Mouse (Mus musculus): ENCODE results near the gene Trir. TPM values are rescaled to one million over a fixed set of nuclear protein-coding genes. Genes with fewer than 3 reads are reported as not detected.
A peak's percentile ranks its signal among the peaks of the same experiment; 100 is the strongest.

Gene Trir
- polyA plus RNA-seq, 1 experiment from 2014 or later: 93.3 TPM

DNA sequence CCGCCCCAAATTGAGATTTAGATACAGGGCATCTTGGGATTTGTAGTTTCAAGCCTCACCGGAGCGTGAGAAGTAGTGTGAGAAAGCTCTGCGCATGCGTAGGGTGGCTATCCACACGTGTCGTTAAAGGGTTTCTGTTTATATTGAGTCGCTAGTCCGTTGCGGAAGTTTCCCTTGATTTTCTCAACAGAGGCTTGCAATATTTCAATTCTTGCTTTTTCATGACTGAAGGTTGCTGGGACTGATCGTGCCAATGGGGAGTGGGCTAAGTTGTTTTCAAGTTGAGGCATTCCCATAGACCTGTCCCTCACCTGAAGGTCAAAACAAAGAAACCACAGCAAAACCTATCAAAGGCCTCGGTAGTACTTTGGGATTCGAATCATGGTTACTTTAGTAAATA lies 8.1 kb downstream of the Trir start:
- peak overlapping the region; percentile 83 for H3K4me2 ChIP-seq (replicated peaks; ENCODE audit: low read depth, low read length)
- peaks cover 28% of the 10 kb centered on the region for H3K36me3 ChIP-seq (ENCODE audit: insufficient read depth, low read length)
- no peak for ATAC-seq (ENCODE audit: low FRiP score, low TSS enrichment)
- peak overlapping the region; percentile 100; the same call in 1 of the 2 replicates for H3K27ac ChIP-seq (ENCODE audit: low read length)
- no peaks in the 10 kb centered on the region for H3K27me3 ChIP-seq (ENCODE audit: insufficient read depth, low read length)
- 7% methylated on average over 13 of the region's 13 CpGs for WGBS
- no peaks in the 10 kb centered on the region for H3K9me3 ChIP-seq (ENCODE audit: low read length)
- peak overlapping the region; percentile 87 for H3K9ac ChIP-seq (replicated peaks; ENCODE audit: low read length)
- peak overlapping the region; percentile 87 for H3K4me3 ChIP-seq (ENCODE audit: low read length)
- H3K4me1 ChIP-seq (ENCODE audit: insufficient read depth, low read length): peaks cover 26% of the 10 kb centered on the region

DNA sequence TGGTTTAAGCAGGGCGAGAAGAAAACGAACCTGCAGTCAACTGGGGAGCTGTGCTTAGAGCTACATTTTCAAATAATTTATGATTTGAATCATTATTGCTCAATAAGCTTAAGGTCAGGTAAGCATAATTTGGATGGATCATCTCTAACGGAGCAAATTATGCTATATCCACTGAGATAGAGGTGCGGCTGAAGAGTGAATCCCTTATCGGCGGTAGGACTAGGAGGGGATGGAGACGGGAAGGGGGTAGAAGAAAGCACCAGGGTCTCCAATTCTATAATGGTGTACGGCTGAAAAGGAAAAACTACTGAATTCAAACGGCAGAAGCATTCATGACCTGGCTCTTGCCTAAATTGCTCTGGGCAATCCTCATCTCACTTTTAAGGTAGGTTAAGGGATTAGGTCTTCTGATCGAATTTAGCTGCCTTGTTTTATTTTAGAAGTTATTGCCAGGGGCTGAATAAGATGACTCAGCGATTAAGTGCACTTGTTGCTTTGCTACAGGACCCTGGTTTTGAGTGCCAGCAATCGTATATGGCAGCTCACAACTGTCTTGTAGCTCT lies 8.6 kb downstream of the Trir start:
- Histone ChIP-seq H3K4me1 (ENCODE audit: insufficient read depth, low read length) (peaks cover 26% of the 10 kb centered on the region), H3K36me3 (ENCODE audit: insufficient read depth, low read length) (peaks cover 23% of the 10 kb centered on the region), H3K9me3 (ENCODE audit: low read length) (no peaks in the 10 kb centered on the region), H3K9ac (replicated peaks; ENCODE audit: low read length) (peak overlapping the region; percentile 87), H3K4me3 (ENCODE audit: low read length) (peak overlapping the region; percentile 87), H3K4me2 (replicated peaks; ENCODE audit: low read depth, low read length) (peak overlapping the region; percentile 83), H3K27me3 (ENCODE audit: insufficient read depth, low read length) (no peaks in the 10 kb centered on the region), H3K27ac (ENCODE audit: low read length) (peak overlapping the region; percentile 100)
- no peak for ATAC-seq (ENCODE audit: low FRiP score, low TSS enrichment)
- 4% methylated on average over 12 of the region's 12 CpGs for WGBS

DNA sequence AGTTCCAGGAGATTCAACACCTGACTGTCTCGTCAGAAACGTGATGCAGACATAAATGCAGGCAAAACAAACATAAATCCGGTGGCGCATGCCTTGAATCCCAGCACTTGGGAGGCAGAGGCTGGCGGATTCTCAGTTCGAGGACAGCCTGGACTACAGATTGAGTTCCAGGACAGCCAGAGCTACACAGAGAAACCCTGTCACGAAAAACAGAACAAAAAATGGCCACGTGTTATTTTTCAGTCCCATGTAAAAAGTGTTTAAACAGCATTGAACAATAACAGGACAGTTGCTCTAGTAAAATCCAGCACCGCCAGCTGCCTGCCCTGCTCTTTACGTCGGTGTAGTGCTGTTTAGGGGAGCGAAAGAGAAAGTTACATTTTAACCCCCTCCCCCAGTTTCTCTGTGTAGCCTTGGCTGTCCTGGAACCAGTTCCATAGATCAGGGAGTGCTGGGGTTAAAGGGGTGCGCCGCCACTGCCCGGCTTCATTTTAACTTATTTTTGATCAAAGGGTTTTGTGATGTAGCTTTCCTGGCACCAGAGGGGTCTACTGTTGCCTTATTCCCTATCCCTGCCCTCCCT lies 9.2 kb downstream of the Trir start:
- ATAC-seq (ENCODE audit: low FRiP score, low TSS enrichment): peak; percentile 11; the same call in 1 of the 2 replicates
- peak overlapping the region; percentile 83 for H3K4me2 ChIP-seq (replicated peaks; ENCODE audit: low read depth, low read length)
- H3K9ac ChIP-seq (replicated peaks; ENCODE audit: low read length): peak overlapping the region; percentile 87
- peaks cover 26% of the 10 kb centered on the region for H3K4me1 ChIP-seq (ENCODE audit: insufficient read depth, low read length)
- no peaks in the 10 kb centered on the region for H3K27me3 ChIP-seq (ENCODE audit: insufficient read depth, low read length)
- peaks cover 25% of the 10 kb centered on the region for H3K36me3 ChIP-seq (ENCODE audit: insufficient read depth, low read length)
- no peaks in the 10 kb centered on the region for H3K9me3 ChIP-seq (ENCODE audit: low read length)
- H3K27ac ChIP-seq (ENCODE audit: low read length): peak overlapping the region; percentile 100
- peak overlapping the region; percentile 87 for H3K4me3 ChIP-seq (ENCODE audit: low read length)
- under 1% methylated on average over 15 of the region's 15 CpGs for WGBS

DNA sequence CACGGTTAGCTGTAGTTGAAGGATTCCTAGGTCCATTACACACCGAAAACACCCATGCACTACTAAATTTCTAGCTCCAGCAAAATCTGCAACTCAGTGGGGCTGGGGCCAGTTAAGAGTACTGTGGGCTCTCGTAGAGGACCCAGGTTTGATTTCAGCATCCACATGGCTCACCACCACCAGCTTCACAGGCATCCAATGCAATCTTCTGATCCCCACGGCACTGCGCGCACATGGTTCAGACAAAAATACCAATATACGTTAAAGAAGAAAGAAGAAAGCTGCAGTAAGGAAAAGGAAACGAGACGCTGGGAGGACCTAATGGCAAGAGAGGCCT lies 9.7 kb downstream of the Trir start:
- H3K4me2 ChIP-seq (replicated peaks; ENCODE audit: low read depth, low read length): peak overlapping the region; percentile 83
- H3K27me3 ChIP-seq (ENCODE audit: insufficient read depth, low read length): no peaks in the 10 kb centered on the region
- H3K4me1 ChIP-seq (ENCODE audit: insufficient read depth, low read length): peaks cover 26% of the 10 kb centered on the region
- peak; percentile 33 for ATAC-seq (ENCODE audit: low FRiP score, low TSS enrichment)
- peak overlapping the region; percentile 87 for H3K9ac ChIP-seq (replicated peaks; ENCODE audit: low read length)
- H3K27ac ChIP-seq (ENCODE audit: low read length): peak overlapping the region; percentile 100
- under 1% methylated on average over 9 of the region's 9 CpGs for WGBS
- peak overlapping the region; percentile 87 for H3K4me3 ChIP-seq (ENCODE audit: low read length)
- peaks cover 26% of the 10 kb centered on the region for H3K36me3 ChIP-seq (ENCODE audit: insufficient read depth, low read length)
- no peaks in the 10 kb centered on the region for H3K9me3 ChIP-seq (ENCODE audit: low read length)

DNA sequence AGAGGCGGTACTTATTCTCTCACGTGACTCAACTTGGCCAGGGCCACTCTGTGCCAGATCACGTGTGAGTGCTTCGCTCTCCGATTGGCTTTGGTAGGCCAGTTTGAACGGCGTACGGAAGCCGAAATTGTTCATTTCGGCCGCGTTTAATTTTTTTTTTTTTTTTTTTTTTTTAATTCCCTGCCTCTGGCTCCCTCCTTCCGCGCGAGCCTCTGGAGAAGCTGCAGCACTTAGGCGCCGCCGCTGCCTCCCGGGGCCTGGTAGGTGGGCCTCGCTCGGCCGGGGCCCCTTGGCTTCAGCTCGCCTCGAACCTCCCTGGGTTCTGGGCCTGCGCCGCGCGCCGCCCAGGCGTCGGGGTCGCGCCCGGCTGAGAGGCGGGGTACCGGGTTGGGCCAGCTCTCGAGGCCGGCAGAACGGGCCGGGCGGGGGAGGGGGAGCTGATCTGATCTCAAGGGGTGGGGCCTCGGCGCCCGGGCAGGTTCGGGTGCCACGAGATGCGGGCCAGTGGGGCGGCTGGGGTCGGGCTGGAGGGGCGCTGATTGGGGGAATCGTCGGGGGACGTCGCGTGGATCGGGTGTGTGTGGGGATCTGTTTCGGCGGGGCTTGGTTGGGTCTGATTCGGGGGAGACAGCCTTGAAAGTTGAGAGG lies 10.2 kb downstream of the Trir start, which contains the start of gene Tnpo2:
TSS of gene Tnpo2 (plus strand) at position 198 of the 648 bp plus-strand sequence.
- Histone ChIP-seq H3K4me2 (replicated peaks; ENCODE audit: low read depth, low read length) (peak within 1 kb of the TSS; percentile 92), H3K27me3 (ENCODE audit: insufficient read depth, low read length) (no peaks in the 10 kb centered on the region), H3K4me3 (ENCODE audit: low read length) (peak within 1 kb of the TSS; percentile 87), H3K9me3 (ENCODE audit: low read length) (no peaks in the 10 kb centered on the region), H3K27ac (ENCODE audit: low read length) (peak within 1 kb of the TSS; percentile 100), H3K4me1 (ENCODE audit: insufficient read depth, low read length) (peaks cover 26% of the 10 kb centered on the region), H3K9ac (replicated peaks; ENCODE audit: low read length) (peak within 1 kb of the TSS; percentile 96), H3K36me3 (ENCODE audit: insufficient read depth, low read length) (peaks cover 24% of the 10 kb centered on the region)
- WGBS: under 1% methylated on average over 59 of the region's 59 CpGs
- peak; percentile 92 for ATAC-seq (ENCODE audit: low FRiP score, low TSS enrichment)

DNA sequence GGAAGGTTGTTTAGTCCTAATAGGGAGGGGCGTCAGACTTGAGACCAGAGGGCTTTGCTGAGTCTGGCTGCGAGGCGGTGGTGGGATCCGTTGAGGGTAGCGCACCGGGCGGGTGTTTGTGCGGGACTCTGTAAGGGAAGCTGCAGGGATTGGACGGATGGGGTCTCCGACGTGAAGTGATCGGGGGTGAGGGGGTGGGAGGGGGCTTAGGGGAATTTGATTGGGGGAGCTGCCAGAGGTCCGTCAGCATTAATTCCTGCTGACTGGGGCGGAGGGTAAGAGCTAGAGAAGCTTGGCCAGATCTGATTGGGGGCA lies 10.7 kb downstream of the Trir start:
- no peaks in the 10 kb centered on the region for H3K9me3 ChIP-seq (ENCODE audit: low read length)
- peaks cover 26% of the 10 kb centered on the region for H3K4me1 ChIP-seq (ENCODE audit: insufficient read depth, low read length)
- H3K36me3 ChIP-seq (ENCODE audit: insufficient read depth, low read length): peaks cover 24% of the 10 kb centered on the region
- no peaks in the 10 kb centered on the region for H3K27me3 ChIP-seq (ENCODE audit: insufficient read depth, low read length)
- H3K4me2 ChIP-seq (replicated peaks; ENCODE audit: low read depth, low read length): peak overlapping the region; percentile 92
- peak; percentile 59 for ATAC-seq (ENCODE audit: low FRiP score, low TSS enrichment)
- peak overlapping the region; percentile 96 for H3K9ac ChIP-seq (replicated peaks; ENCODE audit: low read length)
- peak overlapping the region; percentile 87 for H3K4me3 ChIP-seq (ENCODE audit: low read length)
- H3K27ac ChIP-seq (ENCODE audit: low read length): peak overlapping the region; percentile 100
- 0% methylated on average over 14 of the region's 14 CpGs for WGBS

DNA sequence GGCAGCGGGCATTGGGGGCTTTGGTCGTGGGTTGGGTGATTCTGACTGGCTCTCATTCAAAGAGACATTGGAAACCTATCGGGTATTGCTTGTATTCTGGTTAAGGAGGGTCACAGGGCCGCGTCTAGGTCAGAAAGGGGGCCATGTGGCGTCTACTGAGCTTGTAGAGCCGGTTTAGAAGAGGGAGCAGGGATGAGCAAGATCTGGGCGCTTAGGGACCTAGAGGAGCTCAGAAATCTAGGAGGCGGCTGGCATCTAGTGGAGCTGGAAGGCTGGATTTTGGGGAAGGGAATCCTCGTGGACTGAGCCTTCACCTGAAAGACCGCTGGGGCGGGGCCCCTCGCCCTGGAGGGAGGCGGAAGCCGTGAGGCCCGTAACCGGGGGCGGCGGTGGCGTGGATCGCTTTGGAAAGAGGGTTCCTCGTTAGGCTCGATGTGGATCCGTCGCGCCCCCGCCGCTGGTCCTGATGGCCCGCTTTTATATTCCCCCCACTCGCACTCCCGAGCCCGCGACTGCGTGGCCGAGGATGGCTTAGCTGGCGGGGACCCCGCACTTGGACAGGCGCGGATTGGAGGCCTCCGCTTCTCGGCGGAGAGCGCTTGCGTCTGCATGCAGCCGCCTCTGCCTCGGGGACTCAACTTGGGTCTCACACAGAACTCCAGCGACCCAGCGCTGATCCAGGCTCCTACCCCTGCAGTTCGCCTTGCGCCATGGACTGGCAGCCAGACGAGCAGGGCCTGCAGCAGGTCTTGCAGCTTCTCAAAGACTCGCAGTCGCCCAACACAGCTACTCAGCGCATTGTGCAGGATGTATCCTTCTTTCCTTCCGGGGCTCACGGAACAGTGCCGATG lies 11.3 kb downstream of the Trir start:
- ATAC-seq (ENCODE audit: low FRiP score, low TSS enrichment): no peak
- peaks cover 26% of the 10 kb centered on the region for H3K4me1 ChIP-seq (ENCODE audit: insufficient read depth, low read length)
- H3K27me3 ChIP-seq (ENCODE audit: insufficient read depth, low read length): no peaks in the 10 kb centered on the region
- no peaks in the 10 kb centered on the region for H3K9me3 ChIP-seq (ENCODE audit: low read length)
- H3K27ac ChIP-seq (ENCODE audit: low read length): peak overlapping the region; percentile 100
- peak overlapping the region; percentile 96 for H3K9ac ChIP-seq (replicated peaks; ENCODE audit: low read length)
- H3K36me3 ChIP-seq (ENCODE audit: insufficient read depth, low read length): peaks cover 20% of the 10 kb centered on the region
- H3K4me2 ChIP-seq (replicated peaks; ENCODE audit: low read depth, low read length): peak overlapping the region; percentile 92
- peak overlapping the region; percentile 87 for H3K4me3 ChIP-seq (ENCODE audit: low read length)
- 0% methylated on average over 56 of the region's 57 CpGs for WGBS

DNA sequence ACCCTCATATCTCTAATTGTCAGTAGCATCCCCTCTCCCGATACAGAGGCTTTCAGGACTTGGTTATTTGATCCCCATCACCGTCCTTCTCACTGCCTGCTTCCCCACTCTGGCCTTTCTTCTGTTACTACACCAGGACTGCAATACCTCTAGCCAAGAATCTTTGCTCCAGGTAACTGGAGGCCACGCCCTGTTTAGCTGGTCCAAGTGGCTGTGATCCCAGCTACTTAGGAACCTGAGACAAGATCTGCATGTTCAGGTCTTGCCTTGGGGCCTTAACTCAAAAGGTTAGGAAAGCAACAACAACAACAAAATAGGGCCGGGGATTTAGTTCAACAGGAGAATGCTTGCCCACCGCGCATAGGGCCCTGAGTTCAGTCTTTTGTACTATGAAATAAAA lies 17.0 kb downstream of the Trir start:
- H3K9ac ChIP-seq (replicated peaks; ENCODE audit: low read length): no peak overlapping the region
- H3K27ac ChIP-seq (ENCODE audit: low read length): no peak overlapping the region
- no peaks in the 10 kb centered on the region for H3K9me3 ChIP-seq (ENCODE audit: low read length)
- H3K4me1 ChIP-seq (ENCODE audit: insufficient read depth, low read length): peaks cover 7% of the 10 kb centered on the region
- H3K27me3 ChIP-seq (ENCODE audit: insufficient read depth, low read length): no peaks in the 10 kb centered on the region
- WGBS: 85% methylated on average over 6 of the region's 6 CpGs
- no peak overlapping the region for H3K4me2 ChIP-seq (replicated peaks; ENCODE audit: low read depth, low read length)
- no peak overlapping the region for H3K4me3 ChIP-seq (ENCODE audit: low read length)
- no peak for ATAC-seq (ENCODE audit: low FRiP score, low TSS enrichment)
- H3K36me3 ChIP-seq (ENCODE audit: insufficient read depth, low read length): peaks cover 70% of the 10 kb centered on the region

DNA sequence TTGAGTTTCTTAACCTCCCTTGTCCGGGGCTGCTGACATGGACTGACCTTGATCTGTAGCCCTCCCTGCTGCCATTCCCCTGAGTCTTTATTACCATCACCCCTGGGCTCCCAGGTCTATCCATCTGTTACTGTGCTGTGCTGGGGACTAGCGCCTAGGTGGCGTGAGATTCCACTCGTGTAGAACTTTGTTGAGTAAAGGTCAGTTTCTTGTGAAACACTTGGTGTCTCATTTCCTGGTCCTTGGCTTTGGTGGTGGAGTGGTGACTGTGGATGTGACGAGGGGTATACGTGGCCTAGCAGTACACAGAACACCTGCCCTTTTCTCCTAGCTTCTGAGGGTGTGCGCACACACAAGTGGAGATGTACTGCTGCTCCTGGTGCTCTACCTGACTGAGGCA lies 30.7 kb downstream of the Trir start:
- 81% methylated on average over 7 of the region's 7 CpGs for WGBS
- no peak overlapping the region for H3K4me2 ChIP-seq (replicated peaks; ENCODE audit: low read depth, low read length)
- H3K36me3 ChIP-seq (ENCODE audit: insufficient read depth, low read length): peaks cover 40% of the 10 kb centered on the region
- no peak overlapping the region for H3K9ac ChIP-seq (replicated peaks; ENCODE audit: low read length)
- ATAC-seq (ENCODE audit: low FRiP score, low TSS enrichment): no peak
- H3K9me3 ChIP-seq (ENCODE audit: low read length): no peaks in the 10 kb centered on the region
- peaks cover 8% of the 10 kb centered on the region for H3K4me1 ChIP-seq (ENCODE audit: insufficient read depth, low read length)
- no peak overlapping the region for H3K27ac ChIP-seq (ENCODE audit: low read length)
- no peak overlapping the region for H3K4me3 ChIP-seq (ENCODE audit: low read length)
- H3K27me3 ChIP-seq (ENCODE audit: insufficient read depth, low read length): no peaks in the 10 kb centered on the region

Measured in kidney, embryonic 16.5 days (tissue).